Mouse (Mus musculus) limb, embryonic 13.5 days (tissue): ENCODE data around the gene Lilra6. TPM values are rescaled to one million over a fixed set of nuclear protein-coding genes. Genes with fewer than 3 reads are reported as not detected.
"Not testable (repeated sequence)": the region's sequence is repeated elsewhere in the genome, so short reads cannot be mapped to it uniquely, and the experiment has no call there.

Experiments used
- ATAC-seq: fragments of 200-750 bp; cut with Nextera tagmentation; 2 replicates; pipeline ENCODE4 v1.8.0; 2017; ENCODE audit warnings: low read depth, moderate number of reproducible peaks, moderate TSS enrichment; ENCODE audit not compliant: low FRiP score
- H3K27ac ChIP-seq: fragments of 300-500 bp; sonication (generic); 2 replicates; pipeline ENCODE4 v1.5.1; 2015; ENCODE audit warnings: inconsistent platforms, mild to moderate bottlenecking, moderate library complexity
- H3K27me3 ChIP-seq: fragments of 300-500 bp; sonication (generic); 2 replicates; pipeline ENCODE4 v1.6.1; 2015; ENCODE audit warnings: mild to moderate bottlenecking, inconsistent platforms
- H3K36me3 ChIP-seq: fragments of 300-500 bp; sonication (generic); 2 replicates; pipeline ENCODE4 v1.6.1; 2015; ENCODE audit warnings: inconsistent platforms, mild to moderate bottlenecking, moderate library complexity
- H3K4me1 ChIP-seq: fragments of 300-500 bp; sonication (generic); 2 replicates; pipeline ENCODE4 v1.6.1; 2015; ENCODE audit warnings: inconsistent platforms
- H3K4me2 ChIP-seq: fragments of 300-500 bp; sonication (generic); replicated peaks from 2 replicates; pipeline ENCODE4 v1.6.1; 2015; ENCODE audit warnings: inconsistent platforms, mild to moderate bottlenecking, moderate library complexity
- H3K4me3 ChIP-seq: fragments of 300-500 bp; sonication (generic); 2 replicates; pipeline ENCODE4 v1.5.1; 2015; ENCODE audit warnings: moderate library complexity, mild to moderate bottlenecking, inconsistent platforms
- H3K9ac ChIP-seq: fragments of 300-500 bp; sonication (generic); 2 replicates; pipeline ENCODE4 v1.6.1; 2015; ENCODE audit warnings: mild to moderate bottlenecking, inconsistent platforms
- H3K9me3 ChIP-seq: fragments of 300-500 bp; sonication (generic); 2 replicates; pipeline ENCODE4 v1.6.1; 2016; ENCODE audit warnings: inconsistent platforms
- WGBS: fragments of 180-500 bp; shearing (Covaris S2); methylation state at CpG from one replicate; pipeline ENCODE4 v1.1.7; 2015; 5-methylcytosine and 5-hydroxymethylcytosine counted together
- polyA plus RNA-seq: library from polyadenylated mRNA; unstranded; fragments of >200 nt; fragmentation: Nextera tagmentation; extraction: Ambion mirVana; gene quantifications from 2 replicates; pipeline ENCODE4 v1.2.1, GENCODE M21; 2015

Gene Lilra6
- polyA plus RNA-seq: 0.06 TPM in 1 of 2 replicates, not detected in the other

GRCm38 (mm10) chr7:3915387-3915786 is at the start of gene Lilra6:
Gene Lilra6 (minus strand): TSS chr7:3915503.
- not testable (repeated sequence) for H3K27ac ChIP-seq, H3K36me3 ChIP-seq, H3K4me1 ChIP-seq, H3K4me2 ChIP-seq, H3K9me3 ChIP-seq, H3K27me3 ChIP-seq, ATAC-seq, H3K4me3 ChIP-seq, H3K9ac ChIP-seq
- 69% methylated on average over 2 of the region's 2 CpGs for WGBS

- Histone ChIP-seq H3K4me1 (no peaks in the 10 kb centered on the region), H3K4me3 (no peak overlapping the region), H3K9me3 (peaks cover 4% of the 10 kb centered on the region; the same call in 1 of the 2 replicates), H3K27me3 (no peaks in the 10 kb centered on the region), H3K36me3 (no peaks in the 10 kb centered on the region), H3K9ac (no peak overlapping the region), H3K4me2 (no peak overlapping the region), H3K27ac (no peak overlapping the region)
- no peak for ATAC-seq
- WGBS: 88% methylated on average over 2 of the region's 2 CpGs
These were observed 46.7 kb upstream of the Lilra6 start for GRCm38 (mm10) chr7:3962017-3962416.

DNA sequence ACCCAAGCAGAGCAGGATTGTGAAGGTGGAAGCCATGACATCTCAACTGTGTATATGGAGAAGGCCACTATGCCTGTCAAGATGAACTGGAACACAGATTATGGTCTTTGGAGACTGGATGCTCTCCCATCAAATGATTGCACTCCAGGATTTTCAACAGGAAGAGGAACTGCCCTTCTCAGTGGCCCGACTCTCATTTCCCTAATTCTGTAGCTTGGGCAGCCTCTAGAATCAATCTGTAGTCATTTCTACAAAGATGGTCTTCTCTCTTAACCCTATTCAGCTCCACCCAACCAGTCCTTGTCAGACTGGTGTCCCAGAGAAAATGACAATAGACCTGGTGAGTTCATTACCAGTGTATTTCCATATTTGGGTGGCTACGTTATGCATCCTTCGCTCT is 42.1 kb upstream of the Lilra6 start:
- H3K9me3 ChIP-seq: peaks cover 9% of the 10 kb centered on the region
- H3K27me3 ChIP-seq: no peaks in the 10 kb centered on the region
- H3K36me3 ChIP-seq: no peaks in the 10 kb centered on the region
- H3K4me3 ChIP-seq: no peak overlapping the region
- no peak overlapping the region for H3K4me2 ChIP-seq
- no peak overlapping the region for H3K27ac ChIP-seq
- H3K4me1 ChIP-seq: no peaks in the 10 kb centered on the region
- WGBS: 85% methylated on average over 3 of the region's 3 CpGs
- no peak overlapping the region for H3K9ac ChIP-seq
- no peak for ATAC-seq

DNA sequence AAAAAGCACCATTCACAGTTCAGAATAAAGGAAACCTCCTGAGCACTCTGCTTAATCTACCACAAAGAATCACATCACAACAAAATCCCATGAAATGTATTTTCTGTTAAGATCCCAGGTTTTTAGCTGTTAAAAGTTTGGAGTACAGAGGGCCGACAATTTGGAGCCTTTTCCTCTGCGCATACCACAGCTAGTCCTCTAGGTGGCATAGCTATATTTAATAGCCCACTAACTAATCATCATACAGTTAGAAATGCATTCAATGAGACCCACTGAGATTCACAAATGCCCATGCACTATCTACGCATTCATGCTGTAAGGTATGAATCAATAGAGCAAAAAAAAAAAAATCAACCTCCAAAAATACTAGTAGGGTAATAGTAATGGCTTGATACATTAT is 33.9 kb upstream of the Lilra6 start:
- Histone ChIP-seq H3K9me3 (no peaks in the 10 kb centered on the region), H3K36me3 (no peaks in the 10 kb centered on the region), H3K27me3 (no peaks in the 10 kb centered on the region), H3K4me2 (no peak overlapping the region), H3K9ac (no peak overlapping the region), H3K4me1 (no peaks in the 10 kb centered on the region), H3K27ac (no peak overlapping the region), H3K4me3 (no peak overlapping the region)
- no peak for ATAC-seq
- WGBS: 88% methylated on average over 3 of the region's 3 CpGs

DNA sequence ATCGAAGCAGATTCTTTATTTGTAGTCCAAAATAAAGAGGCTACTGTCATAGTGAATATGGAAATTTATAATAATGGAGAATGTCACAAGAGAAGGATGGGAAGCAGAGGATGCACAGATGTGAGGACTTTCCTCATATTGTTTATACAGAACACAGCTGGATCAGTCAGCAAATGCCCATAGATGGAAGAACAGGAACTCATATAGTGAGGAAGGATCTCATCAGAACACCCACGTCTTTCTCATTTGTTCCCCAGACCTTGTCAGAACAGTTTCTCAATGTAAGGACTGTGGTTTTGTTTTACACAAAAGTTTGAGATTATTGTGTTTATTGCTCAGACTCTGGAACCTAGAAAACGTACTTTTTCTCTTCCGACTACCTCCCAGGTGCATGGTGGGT is 32.9 kb upstream of the Lilra6 start:
- no peak overlapping the region for H3K4me3 ChIP-seq
- 68% methylated on average over 4 of the region's 4 CpGs for WGBS
- ATAC-seq: no peak
- H3K27ac ChIP-seq: no peak overlapping the region
- H3K27me3 ChIP-seq: no peaks in the 10 kb centered on the region
- no peaks in the 10 kb centered on the region for H3K4me1 ChIP-seq
- no peak overlapping the region for H3K4me2 ChIP-seq
- no peaks in the 10 kb centered on the region for H3K9me3 ChIP-seq
- H3K36me3 ChIP-seq: no peaks in the 10 kb centered on the region
- no peak overlapping the region for H3K9ac ChIP-seq

DNA sequence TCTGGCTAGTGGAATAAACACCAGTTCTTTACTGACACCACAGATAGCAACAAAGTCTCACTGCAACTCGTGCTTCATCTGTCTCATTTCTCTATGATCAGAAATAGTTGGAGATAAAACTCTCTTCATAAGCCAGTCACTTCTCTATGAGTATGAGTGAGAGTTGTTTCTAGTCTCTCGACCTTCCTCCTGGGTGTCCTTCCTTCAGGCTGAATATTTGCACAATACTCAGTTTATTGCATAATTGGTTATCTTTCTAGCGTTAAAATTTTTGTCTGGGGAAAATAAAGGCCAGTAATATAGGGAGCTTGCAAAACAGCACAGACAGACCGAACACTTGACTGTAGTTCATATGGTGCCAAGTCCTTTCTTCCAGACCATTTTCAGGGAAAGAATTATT is 30.8 kb upstream of the Lilra6 start:
- Histone ChIP-seq H3K36me3 (no peaks in the 10 kb centered on the region), H3K4me1 (no peaks in the 10 kb centered on the region), H3K4me2 (no peak overlapping the region), H3K27me3 (no peaks in the 10 kb centered on the region), H3K27ac (no peak overlapping the region), H3K4me3 (no peak overlapping the region), H3K9ac (no peak overlapping the region), H3K9me3 (no peaks in the 10 kb centered on the region)
- ATAC-seq: no peak
- WGBS: 69% methylated on average over 4 of the region's 4 CpGs

DNA sequence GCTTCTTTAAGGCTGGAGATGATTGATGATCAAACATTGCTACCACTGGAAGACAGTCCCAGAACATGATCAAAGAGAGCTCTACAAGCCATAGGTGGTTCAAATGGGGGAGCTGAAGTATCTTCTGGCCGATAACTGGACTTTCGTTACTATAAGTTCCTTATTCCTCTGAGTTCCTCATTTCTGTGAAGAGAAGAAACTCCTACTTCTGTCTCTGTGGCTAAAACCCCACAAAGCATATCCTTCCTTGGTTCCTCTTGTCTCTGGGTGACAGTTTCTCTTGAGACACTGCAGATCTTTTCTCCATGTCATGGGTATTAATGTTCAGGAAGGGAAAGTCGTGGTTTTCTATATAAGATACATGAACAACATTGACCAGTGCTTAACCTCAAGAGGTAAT is 25.6 kb upstream of the Lilra6 start:
- Histone ChIP-seq H3K4me1 (no peaks in the 10 kb centered on the region), H3K36me3 (no peaks in the 10 kb centered on the region), H3K4me3 (no peak overlapping the region), H3K9ac (no peak overlapping the region), H3K4me2 (no peak overlapping the region), H3K27ac (no peak overlapping the region), H3K27me3 (no peaks in the 10 kb centered on the region), H3K9me3 (no peaks in the 10 kb centered on the region)
- WGBS: 77% methylated on average over 3 of the region's 3 CpGs
- no peak for ATAC-seq

DNA sequence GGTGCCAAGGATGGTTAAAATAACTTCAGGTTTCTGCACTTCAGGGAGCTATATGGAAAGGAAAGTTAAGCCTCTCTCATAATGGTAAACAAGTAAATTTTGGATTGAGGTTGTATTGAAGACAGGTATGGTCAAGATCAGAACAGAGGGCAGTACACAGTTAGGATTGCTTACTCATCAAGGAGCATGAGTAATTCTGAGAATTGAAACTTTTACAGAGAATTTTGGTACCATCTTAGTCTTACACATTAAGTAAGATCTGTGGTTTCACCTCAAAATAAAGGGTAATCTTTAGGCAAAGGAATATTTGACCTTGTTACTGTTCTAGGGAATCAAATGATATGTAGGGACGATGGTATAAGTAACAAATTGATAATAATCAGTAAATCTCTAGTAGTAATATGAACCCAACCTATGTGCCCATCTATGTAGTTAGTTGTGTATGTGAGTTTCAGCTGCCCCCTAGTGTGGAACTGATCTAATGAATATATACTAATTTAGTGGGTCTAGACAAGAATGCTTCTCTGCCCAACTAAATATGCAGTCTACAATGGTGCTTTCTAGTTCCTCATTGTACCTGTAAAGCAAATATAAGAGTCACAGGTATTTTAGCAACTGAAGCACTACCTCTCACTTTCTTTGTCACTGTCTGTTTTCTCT is 24.7 kb upstream of the Lilra6 start:
- H3K36me3 ChIP-seq: no peaks in the 10 kb centered on the region
- H3K27ac ChIP-seq: no peak overlapping the region
- no peak for ATAC-seq
- no peaks in the 10 kb centered on the region for H3K27me3 ChIP-seq
- H3K4me3 ChIP-seq: no peak overlapping the region
- H3K9ac ChIP-seq: no peak overlapping the region
- no peaks in the 10 kb centered on the region for H3K4me1 ChIP-seq
- WGBS: 65% methylated on average over 1 of the region's 1 CpGs
- H3K4me2 ChIP-seq: no peak overlapping the region
- H3K9me3 ChIP-seq: no peaks in the 10 kb centered on the region

GRCm38 (mm10) chr7:3935473-3935872 is 20.2 kb upstream of the Lilra6 start:
- H3K4me3 ChIP-seq, H3K4me2 ChIP-seq, H3K4me1 ChIP-seq, H3K9me3 ChIP-seq, H3K9ac ChIP-seq, H3K27ac ChIP-seq, H3K36me3 ChIP-seq, H3K27me3 ChIP-seq, ATAC-seq: not testable (repeated sequence)

- WGBS: 24% methylated on average over 1 of the region's 1 CpGs
- H3K9ac ChIP-seq: no peak overlapping the region
- no peaks in the 10 kb centered on the region for H3K9me3 ChIP-seq
- no peaks in the 10 kb centered on the region for H3K36me3 ChIP-seq
- H3K4me1 ChIP-seq: no peaks in the 10 kb centered on the region
- ATAC-seq: no peak
- no peak overlapping the region for H3K4me3 ChIP-seq
- H3K27me3 ChIP-seq: no peaks in the 10 kb centered on the region
- no peak overlapping the region for H3K27ac ChIP-seq
- H3K4me2 ChIP-seq: no peak overlapping the region
These were observed 11.6 kb downstream of the Lilra6 start for GRCm38 (mm10) chr7:3903704-3904103.

DNA sequence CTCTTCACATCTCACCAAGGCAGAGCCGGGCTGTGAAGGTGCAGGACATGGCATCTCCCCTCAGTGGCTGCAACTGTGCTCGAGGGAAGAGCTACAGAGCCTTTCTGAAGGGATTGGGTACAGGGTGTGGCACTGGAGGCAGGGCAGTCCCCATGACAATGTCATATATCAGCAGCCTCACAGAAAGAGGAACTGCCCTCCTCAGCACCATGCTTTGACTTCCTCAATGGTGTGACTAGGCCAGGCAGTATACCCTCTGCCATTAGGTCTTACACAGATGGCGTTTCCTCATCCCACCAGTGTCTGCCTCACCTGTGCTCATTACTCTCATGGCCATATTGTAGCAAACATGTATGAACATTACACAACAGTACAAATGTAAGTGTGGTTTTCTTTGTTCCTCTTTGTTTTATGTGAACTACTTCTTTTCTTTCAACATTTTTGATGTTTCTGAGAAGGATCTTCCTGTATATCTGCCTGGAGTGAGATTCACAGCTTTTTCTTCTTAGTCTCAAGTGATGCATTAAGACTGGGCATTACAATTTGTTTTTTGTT is 17.2 kb downstream of the Lilra6 start, which contains the start of gene Gm14548:
Gm14548 (minus strand) TSS at position 85 of the 555 bp plus-strand sequence.
- H3K27ac ChIP-seq, H3K4me1 ChIP-seq, H3K4me3 ChIP-seq, H3K27me3 ChIP-seq, H3K36me3 ChIP-seq, H3K9ac ChIP-seq, H3K9me3 ChIP-seq, H3K4me2 ChIP-seq, ATAC-seq: not testable (repeated sequence)
- 61% methylated on average over 3 of the region's 3 CpGs for WGBS

DNA sequence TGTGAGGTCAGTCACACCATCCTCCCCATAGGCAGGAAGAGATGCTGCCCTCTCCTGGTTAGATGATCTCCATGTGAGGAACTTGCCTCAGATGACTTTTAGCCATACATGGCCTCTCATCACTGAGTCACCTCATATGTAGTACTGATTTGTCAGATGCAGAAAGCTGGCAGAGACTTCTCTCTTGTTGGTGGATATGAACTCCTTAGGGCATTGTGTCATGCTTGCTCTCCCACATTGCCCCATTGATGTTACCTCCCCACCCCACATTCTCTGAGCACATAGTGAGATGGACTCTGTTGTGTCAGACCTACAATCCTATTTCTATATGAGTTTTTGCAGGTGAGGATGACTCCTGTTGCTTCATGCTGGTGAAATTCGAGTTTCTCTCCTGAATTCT is 40.3 kb downstream of the Lilra6 start:
- not testable (repeated sequence) for H3K4me1 ChIP-seq, H3K4me2 ChIP-seq, H3K4me3 ChIP-seq, H3K27me3 ChIP-seq, H3K27ac ChIP-seq, ATAC-seq, H3K36me3 ChIP-seq, H3K9me3 ChIP-seq, H3K9ac ChIP-seq
- WGBS: no CpG with 5 or more reads among the region's 1 CpGs
